Mouse (Mus musculus) midbrain, embryonic 12.5 days (tissue): Measurements from ENCODE around the gene Hpse2. TPM values are rescaled to one million over a fixed set of nuclear protein-coding genes. Genes with fewer than 3 reads are reported as not detected.

Experiments used
- ATAC-seq: fragments of 200-750 bp; cut with Nextera tagmentation; 2 replicates; pipeline ENCODE4 v1.8.0; 2017; ENCODE audit warnings: low read depth, moderate TSS enrichment, moderate library complexity; ENCODE audit not compliant: low FRiP score
- H3K27ac ChIP-seq: fragments of 300-500 bp; sonication (generic); replicated peaks from 2 replicates; pipeline ENCODE4 v1.5.1; 2016; ENCODE audit warnings: mild to moderate bottlenecking
- H3K27me3 ChIP-seq: fragments of 300-500 bp; sonication (generic); 2 replicates; pipeline ENCODE4 v1.6.1; 2016; ENCODE audit warnings: mild to moderate bottlenecking
- H3K36me3 ChIP-seq: fragments of 300-500 bp; sonication (generic); 2 replicates; pipeline ENCODE4 v1.6.1; 2016
- H3K4me1 ChIP-seq: fragments of 300-500 bp; sonication (generic); 2 replicates; pipeline ENCODE4 v1.6.1; 2016
- H3K4me2 ChIP-seq: fragments of 300-500 bp; sonication (generic); replicated peaks from 2 replicates; pipeline ENCODE4 v1.6.1; 2016; ENCODE audit warnings: mild to moderate bottlenecking, moderate library complexity
- H3K4me3 ChIP-seq: fragments of 300-500 bp; sonication (generic); 2 replicates; pipeline ENCODE4 v1.5.1; 2016; ENCODE audit warnings: mild to moderate bottlenecking
- H3K9ac ChIP-seq: fragments of 300-500 bp; sonication (generic); replicated peaks from 2 replicates; pipeline ENCODE4 v1.6.1; 2016; ENCODE audit warnings: mild to moderate bottlenecking, moderate library complexity
- H3K9me3 ChIP-seq: fragments of 300-500 bp; sonication (generic); 2 replicates; pipeline ENCODE4 v1.6.1; 2016; ENCODE audit warnings: mild to moderate bottlenecking
- WGBS: fragments of 180-500 bp; shearing (Covaris S2); methylation state at CpG from one replicate; pipeline ENCODE4 v1.1.7; 2016; 5-methylcytosine and 5-hydroxymethylcytosine counted together
- polyA plus RNA-seq: library from polyadenylated mRNA; unstranded; fragments of >200 nt; fragmentation: Nextera tagmentation; extraction: Ambion mirVana; gene quantifications from 2 replicates; pipeline ENCODE4 v1.2.1, GENCODE M21; 2016

Gene Hpse2
- polyA plus RNA-seq, 1 experiment from 2014 or later = 0.50 TPM

DNA sequence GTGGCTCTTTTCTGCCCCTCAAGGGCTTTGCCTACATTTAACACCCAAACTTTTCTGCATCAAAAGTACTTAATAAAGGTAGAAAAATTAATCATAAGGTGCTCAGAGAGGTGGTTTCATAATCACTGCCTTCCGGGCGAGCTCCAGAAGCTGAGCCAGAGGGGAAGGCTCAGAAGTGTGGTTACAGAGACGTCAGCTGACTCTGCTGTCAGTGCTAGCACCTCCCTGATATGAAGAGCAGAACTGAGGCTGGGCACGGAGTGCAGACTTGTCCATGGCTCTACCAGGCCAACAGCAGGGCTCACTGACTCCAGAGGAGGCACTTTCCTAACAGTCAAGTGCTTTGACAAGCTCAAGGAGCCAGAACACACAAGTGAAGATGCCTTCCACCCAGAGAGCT is 559.0 kb downstream of the Hpse2 start:
- no peak for ATAC-seq
- 79% methylated on average over 4 of the region's 4 CpGs for WGBS

DNA sequence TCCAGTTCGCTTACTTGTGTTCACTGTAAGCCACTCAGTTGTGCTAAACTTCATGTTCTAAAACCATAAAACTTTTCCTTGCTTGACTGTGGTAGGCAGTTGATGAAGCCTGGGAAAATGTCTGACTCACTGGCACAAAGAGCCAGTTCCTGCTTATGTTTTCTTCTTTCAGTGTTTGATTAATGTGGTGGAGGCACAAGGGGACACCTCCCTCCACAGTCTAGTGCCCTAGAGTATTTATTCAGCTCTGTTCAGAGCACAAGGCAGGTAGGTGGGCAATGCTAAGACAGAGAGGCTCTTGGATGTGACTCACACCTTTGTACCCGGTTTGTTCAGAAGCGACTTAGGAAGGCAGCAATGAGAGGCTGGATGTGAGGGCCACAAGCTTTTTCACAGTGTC is 560.3 kb downstream of the Hpse2 start:
- no peak for ATAC-seq
- Histone ChIP-seq H3K9me3 (no peaks in the 10 kb centered on the region), H3K27me3 (no peaks in the 10 kb centered on the region), H3K9ac (no peak overlapping the region), H3K4me1 (no peaks in the 10 kb centered on the region), H3K4me2 (no peak overlapping the region), H3K27ac (no peak overlapping the region), H3K4me3 (no peak overlapping the region), H3K36me3 (no peaks in the 10 kb centered on the region)
- 92% methylated on average over 3 of the region's 3 CpGs for WGBS

More for the DNA sequence above, 559.0 kb downstream of the Hpse2 start:
- Histone ChIP-seq H3K36me3 (no peaks in the 10 kb centered on the region), H3K27me3 (no peaks in the 10 kb centered on the region), H3K9me3 (no peaks in the 10 kb centered on the region), H3K4me1 (no peaks in the 10 kb centered on the region), H3K4me3 (no peak overlapping the region), H3K9ac (no peak overlapping the region), H3K4me2 (no peak overlapping the region), H3K27ac (no peak overlapping the region)

GRCm38 (mm10) chr19:42820109-42820508 is 568.0 kb downstream of the Hpse2 start:
- no peaks in the 10 kb centered on the region for H3K27me3 ChIP-seq
- H3K9me3 ChIP-seq = no peaks in the 10 kb centered on the region
- WGBS = 90% methylated on average over 5 of the region's 5 CpGs
- H3K36me3 ChIP-seq = no peaks in the 10 kb centered on the region
- H3K27ac ChIP-seq = no peak overlapping the region
- no peak overlapping the region for H3K4me3 ChIP-seq
- no peak overlapping the region for H3K9ac ChIP-seq
- H3K4me2 ChIP-seq = no peak overlapping the region
- ATAC-seq = no peak
- H3K4me1 ChIP-seq = no peaks in the 10 kb centered on the region

GRCm38 (mm10) chr19:42817761-42818160 is 570.4 kb downstream of the Hpse2 start:
- Histone ChIP-seq H3K27me3 (no peaks in the 10 kb centered on the region), H3K4me3 (no peak overlapping the region), H3K27ac (no peak overlapping the region), H3K36me3 (no peaks in the 10 kb centered on the region), H3K4me1 (no peaks in the 10 kb centered on the region), H3K4me2 (no peak overlapping the region), H3K9ac (no peak overlapping the region), H3K9me3 (no peaks in the 10 kb centered on the region)
- WGBS = 68% methylated on average over 2 of the region's 2 CpGs
- no peak for ATAC-seq

- no peak overlapping the region for H3K4me3 ChIP-seq
- no peak overlapping the region for H3K9ac ChIP-seq
- H3K4me1 ChIP-seq = no peaks in the 10 kb centered on the region
- H3K4me2 ChIP-seq = no peak overlapping the region
- no peaks in the 10 kb centered on the region for H3K9me3 ChIP-seq
- H3K27me3 ChIP-seq = no peaks in the 10 kb centered on the region
- ATAC-seq = no peak
- WGBS = 91% methylated on average over 2 of the region's 2 CpGs
- H3K27ac ChIP-seq = no peak overlapping the region
- no peaks in the 10 kb centered on the region for H3K36me3 ChIP-seq
These were observed 571.9 kb downstream of the Hpse2 start for GRCm38 (mm10) chr19:42816261-42816660.

DNA sequence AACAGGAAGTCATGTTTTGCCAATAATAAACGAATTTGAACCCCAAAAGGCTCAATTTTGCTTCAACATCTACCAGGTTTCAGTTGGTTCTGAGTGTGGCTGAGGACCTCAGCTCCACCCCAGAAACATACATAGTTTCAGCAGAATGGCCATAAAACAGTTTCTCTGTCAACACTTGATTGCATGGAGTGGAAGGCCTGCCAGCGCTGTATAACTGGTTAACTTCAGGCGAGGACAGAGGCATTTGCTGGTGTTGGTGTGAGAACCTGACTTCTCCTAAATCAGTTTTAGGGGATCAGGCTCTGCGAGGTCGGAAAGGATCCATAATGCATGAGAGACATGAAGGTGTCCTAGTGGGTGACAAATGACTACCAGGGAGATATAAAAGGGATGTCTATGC is 578.0 kb downstream of the Hpse2 start:
- no peak for ATAC-seq
- no peaks in the 10 kb centered on the region for H3K36me3 ChIP-seq
- H3K27me3 ChIP-seq = no peaks in the 10 kb centered on the region
- no peak overlapping the region for H3K4me3 ChIP-seq
- H3K4me2 ChIP-seq = no peak overlapping the region
- H3K9ac ChIP-seq = no peak overlapping the region
- H3K27ac ChIP-seq = no peak overlapping the region
- 87% methylated on average over 5 of the region's 5 CpGs for WGBS
- no peaks in the 10 kb centered on the region for H3K4me1 ChIP-seq
- H3K9me3 ChIP-seq = no peaks in the 10 kb centered on the region

DNA sequence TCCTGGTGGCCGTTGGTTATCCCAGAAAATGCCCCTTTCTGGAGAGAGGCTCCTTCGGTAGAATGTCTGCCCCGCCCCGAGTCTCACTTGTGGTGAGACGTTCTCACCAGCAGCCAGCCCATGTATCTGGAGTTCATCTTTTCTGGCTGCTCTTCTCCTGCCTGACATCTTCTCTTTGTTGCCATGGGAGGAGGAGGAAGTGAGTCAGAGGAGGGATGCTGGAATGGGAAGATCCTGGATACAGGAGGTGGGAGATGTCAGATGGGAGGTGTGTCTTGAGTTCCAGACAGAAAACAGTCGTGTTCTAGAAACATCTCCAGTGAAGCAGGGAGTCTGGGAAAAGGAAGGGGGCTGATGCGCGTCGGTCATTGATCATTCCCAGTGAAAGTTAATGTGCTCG is 578.7 kb downstream of the Hpse2 start:
- Histone ChIP-seq H3K4me3 (no peak overlapping the region), H3K27me3 (no peaks in the 10 kb centered on the region), H3K36me3 (no peaks in the 10 kb centered on the region), H3K27ac (no peak overlapping the region), H3K4me1 (no peaks in the 10 kb centered on the region), H3K9me3 (no peaks in the 10 kb centered on the region), H3K4me2 (no peak overlapping the region), H3K9ac (no peak overlapping the region)
- WGBS = 94% methylated on average over 10 of the region's 10 CpGs
- no peak for ATAC-seq

- Histone ChIP-seq H3K9ac (no peak overlapping the region), H3K4me2 (no peak overlapping the region), H3K36me3 (no peaks in the 10 kb centered on the region), H3K4me1 (peaks cover 5% of the 10 kb centered on the region; the same call in 1 of the 2 replicates), H3K9me3 (no peaks in the 10 kb centered on the region), H3K27me3 (peaks cover 23% of the 10 kb centered on the region; the same call in 1 of the 2 replicates), H3K27ac (no peak overlapping the region), H3K4me3 (no peak overlapping the region)
- 64% methylated on average over 2 of the region's 2 CpGs for WGBS
- ATAC-seq = no peak
These were observed 590.3 kb downstream of the Hpse2 start for GRCm38 (mm10) chr19:42797866-42798265.

GRCm38 (mm10) chr19:42795801-42796200 is 592.4 kb downstream of the Hpse2 start:
- Histone ChIP-seq H3K9me3 (no peaks in the 10 kb centered on the region), H3K27ac (no peak overlapping the region), H3K4me3 (peak overlapping the region; percentile 48; the same call in 1 of the 2 replicates), H3K4me1 (peaks cover 5% of the 10 kb centered on the region; the same call in 1 of the 2 replicates), H3K4me2 (peak overlapping the region; percentile 93), H3K36me3 (no peaks in the 10 kb centered on the region), H3K9ac (peak overlapping the region; percentile 45; the same call in 1 of the 2 replicates), H3K27me3 (peaks cover 25% of the 10 kb centered on the region; the same call in 1 of the 2 replicates)
- 28% methylated on average over 9 of the region's 9 CpGs for WGBS
- ATAC-seq = no peak

- peak overlapping the region; percentile 45 for H3K9ac ChIP-seq
- peaks cover 25% of the 10 kb centered on the region; the same call in 1 of the 2 replicates for H3K27me3 ChIP-seq
- peak overlapping the region; percentile 93 for H3K4me2 ChIP-seq
- 3% methylated on average over 31 of the region's 31 CpGs for WGBS
- H3K9me3 ChIP-seq = no peaks in the 10 kb centered on the region
- H3K4me1 ChIP-seq = peaks cover 5% of the 10 kb centered on the region; the same call in 1 of the 2 replicates
- peak; percentile 87 for ATAC-seq
- H3K4me3 ChIP-seq = peak overlapping the region; percentile 48
- H3K27ac ChIP-seq = no peak overlapping the region
- H3K36me3 ChIP-seq = no peaks in the 10 kb centered on the region
These were observed 593.1 kb downstream of the Hpse2 start for GRCm38 (mm10) chr19:42794914-42795613.

DNA sequence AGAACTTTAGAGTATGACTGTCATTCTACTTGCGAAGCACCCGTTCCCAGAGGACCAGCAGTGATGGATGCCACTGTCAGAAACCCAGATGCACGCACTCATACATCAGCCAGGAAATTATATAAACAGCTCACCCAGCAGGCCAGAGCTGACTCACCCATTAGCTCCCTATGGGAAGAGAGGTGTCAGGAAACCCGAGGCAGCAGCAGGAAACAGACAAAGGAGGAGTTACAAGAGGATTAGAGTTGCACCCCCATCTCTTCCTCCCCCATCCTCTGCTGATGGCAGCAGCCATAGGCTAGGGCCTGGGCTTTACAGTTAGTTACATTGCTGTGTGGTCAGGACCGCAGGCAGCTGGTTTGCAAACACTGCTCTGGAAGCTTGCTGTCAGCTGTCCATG is 599.8 kb downstream of the Hpse2 start:
- no peak overlapping the region for H3K4me2 ChIP-seq
- H3K9ac ChIP-seq = no peak overlapping the region
- H3K27me3 ChIP-seq = peaks cover 15% of the 10 kb centered on the region
- H3K4me1 ChIP-seq = peaks cover 16% of the 10 kb centered on the region
- no peak overlapping the region for H3K4me3 ChIP-seq
- no peak overlapping the region for H3K27ac ChIP-seq
- no peak for ATAC-seq
- no peaks in the 10 kb centered on the region for H3K9me3 ChIP-seq
- 59% methylated on average over 5 of the region's 5 CpGs for WGBS
- H3K36me3 ChIP-seq = no peaks in the 10 kb centered on the region

GRCm38 (mm10) chr19:42785562-42786220 is 602.5 kb downstream of the Hpse2 start:
- ATAC-seq = no peak
- 0 out of 2 replicates have a peak overlapping the region, but pooled peaks have one; percentile 30 for H3K27ac ChIP-seq
- H3K27me3 ChIP-seq = peaks cover 12% of the 10 kb centered on the region
- H3K4me2 ChIP-seq = peak overlapping the region; percentile 22
- H3K36me3 ChIP-seq = no peaks in the 10 kb centered on the region
- H3K9ac ChIP-seq = no peak overlapping the region
- H3K4me1 ChIP-seq = peaks cover 16% of the 10 kb centered on the region
- no peak overlapping the region for H3K4me3 ChIP-seq
- no peaks in the 10 kb centered on the region for H3K9me3 ChIP-seq
- 23% methylated on average over 8 of the region's 8 CpGs for WGBS
